Mouse (Mus musculus) midbrain, embryonic 11.5 days (tissue): ENCODE measurements at regions not wholly inside any gene's neighbourhood (a gene's known extent, or its start where the extent isn't known, plus 50 kb on each side); places are given as distances from the start of the nearest gene placed in this dataset.

Experiments used
- ATAC-seq: fragments of 200-750 bp; cut with Nextera tagmentation; 2 replicates; pipeline ENCODE4 v1.8.0; 2017; ENCODE audit warnings: moderate TSS enrichment, moderate library complexity; ENCODE audit not compliant: low FRiP score
- DNase-seq: peaks from one replicate; pipeline ENCODE4 v3.0.0; 2015; ENCODE audit warnings: low spot score; ENCODE audit errors: missing footprints
- H3K27ac ChIP-seq: fragments of 300-500 bp; sonication (generic); 2 replicates; pipeline ENCODE4 v1.5.1; 2014; ENCODE audit warnings: low read depth, low read length
- H3K27me3 ChIP-seq: fragments of 300-500 bp; sonication (generic); 2 replicates; pipeline ENCODE4 v1.6.1; 2014; ENCODE audit warnings: mild to moderate bottlenecking, low read length, moderate library complexity, mixed read lengths; ENCODE audit not compliant: control insufficient read depth, insufficient read depth
- H3K36me3 ChIP-seq: fragments of 300-500 bp; sonication (generic); 2 replicates; pipeline ENCODE4 v1.6.1; 2014; ENCODE audit warnings: mild to moderate bottlenecking, low read length, moderate library complexity, mixed read lengths; ENCODE audit not compliant: control insufficient read depth, insufficient read depth
- H3K4me1 ChIP-seq: fragments of 300-500 bp; sonication (generic); 2 replicates; pipeline ENCODE4 v1.6.1; 2014; ENCODE audit warnings: low read length; ENCODE audit not compliant: control insufficient read depth, insufficient read depth
- H3K4me2 ChIP-seq: fragments of 300-500 bp; sonication (generic); 2 replicates; pipeline ENCODE4 v1.6.1; 2014; ENCODE audit warnings: mild to moderate bottlenecking, moderate library complexity
- H3K4me3 ChIP-seq: fragments of 300-500 bp; sonication (generic); 2 replicates; pipeline ENCODE4 v1.5.1; 2014; ENCODE audit warnings: low read depth, low read length
- H3K9ac ChIP-seq: fragments of 300-500 bp; sonication (generic); 2 replicates; pipeline ENCODE4 v1.6.1; 2014; ENCODE audit warnings: low read length
- H3K9me3 ChIP-seq: fragments of 300-500 bp; sonication (generic); 2 replicates; pipeline ENCODE4 v1.6.1; 2016; ENCODE audit warnings: low read length; ENCODE audit not compliant: control insufficient read depth
- WGBS: fragments of 180-500 bp; shearing (Covaris S2); extraction: QIAGEN DNeasy Blood & Tissue Kit; methylation state at CpG from one replicate; pipeline ENCODE4 v1.1.7; 2014; 5-methylcytosine and 5-hydroxymethylcytosine counted together

GRCm38 (mm10) chr14:61736384-61737322 lies 129.4 kb downstream of the Kcnrg start:
- Histone ChIP-seq H3K27me3 (no peaks in the 10 kb centered on the region), H3K4me2 (no peak overlapping the region), H3K4me1 (peaks cover 9% of the 10 kb centered on the region), H3K4me3 (no peak overlapping the region), H3K9me3 (no peaks in the 10 kb centered on the region), H3K36me3 (no peaks in the 10 kb centered on the region), H3K27ac (no peak overlapping the region), H3K9ac (peak overlapping the region; percentile 12; the same call in 1 of the 2 replicates)
- DNase-seq (no peak), ATAC-seq (no peak)
- 21% methylated on average over 16 of the region's 16 CpGs for WGBS

GRCm38 (mm10) chr14:61737504-61738040 lies 130.3 kb downstream of the Kcnrg start:
- ATAC-seq: no peak
- 76% methylated on average over 6 of the region's 6 CpGs for WGBS
- no peak overlapping the region for H3K27ac ChIP-seq

GRCm38 (mm10) chr14:61739453-61739852 lies 132.2 kb downstream of the Kcnrg start:
- Histone ChIP-seq H3K9ac (no peak overlapping the region), H3K4me2 (no peak overlapping the region), H3K9me3 (no peaks in the 10 kb centered on the region), H3K27me3 (no peaks in the 10 kb centered on the region), H3K4me3 (no peak overlapping the region), H3K36me3 (no peaks in the 10 kb centered on the region), H3K27ac (no peak overlapping the region), H3K4me1 (peaks cover 9% of the 10 kb centered on the region)
- no peak for ATAC-seq
- whole genome bisulfite sequencing: 97% methylated on average over 1 of the region's 1 CpGs
- DNase-seq: no peak

More at GRCm38 (mm10) chr14:61737504-61738040, 130.3 kb downstream of the Kcnrg start:
- Histone ChIP-seq H3K27me3 (no peaks in the 10 kb centered on the region), H3K36me3 (no peaks in the 10 kb centered on the region), H3K9me3 (no peaks in the 10 kb centered on the region), H3K9ac (0 out of 2 replicates have a peak overlapping the region, but pooled peaks have one; percentile 12), H3K4me2 (no peak overlapping the region), H3K4me1 (peaks cover 9% of the 10 kb centered on the region), H3K4me3 (no peak overlapping the region)
- no peak for DNase-seq

GRCm38 (mm10) chr14:61743855-61744408 lies 136.7 kb downstream of the Kcnrg start:
- Histone ChIP-seq H3K27ac (no peak overlapping the region), H3K36me3 (no peaks in the 10 kb centered on the region), H3K9ac (no peak overlapping the region), H3K4me3 (no peak overlapping the region), H3K9me3 (no peaks in the 10 kb centered on the region), H3K4me1 (no peaks in the 10 kb centered on the region), H3K4me2 (no peak overlapping the region), H3K27me3 (no peaks in the 10 kb centered on the region)
- ATAC-seq: no peak
- DNase-seq: no peak
- WGBS: 55% methylated on average over 4 of the region's 4 CpGs

- Histone ChIP-seq H3K4me2 (no peak overlapping the region), H3K27ac (no peak overlapping the region), H3K9me3 (no peaks in the 10 kb centered on the region), H3K9ac (no peak overlapping the region), H3K27me3 (no peaks in the 10 kb centered on the region), H3K4me3 (no peak overlapping the region), H3K4me1 (peaks cover 4% of the 10 kb centered on the region), H3K36me3 (no peaks in the 10 kb centered on the region)
- DNase-seq (no peak), ATAC-seq (no peak)
- 87% methylated on average over 3 of the region's 3 CpGs for WGBS
Measured at GRCm38 (mm10) chr14:61753421-61753820, 146.2 kb downstream of the Kcnrg start.

GRCm38 (mm10) chr14:61756651-61757050 lies 149.4 kb downstream of the Kcnrg start:
- Histone ChIP-seq H3K4me3 (no peak overlapping the region), H3K4me1 (peaks cover 4% of the 10 kb centered on the region), H3K27ac (no peak overlapping the region), H3K4me2 (no peak overlapping the region), H3K9me3 (no peaks in the 10 kb centered on the region), H3K9ac (no peak overlapping the region), H3K36me3 (no peaks in the 10 kb centered on the region), H3K27me3 (no peaks in the 10 kb centered on the region)
- WGBS: 24% methylated on average over 1 of the region's 1 CpGs
- peak; percentile 85 for DNase-seq
- ATAC-seq: no peak

GRCm38 (mm10) chr14:61757086-61757822 lies 150.0 kb downstream of the Kcnrg start:
- H3K4me1 ChIP-seq: peaks cover 4% of the 10 kb centered on the region
- no peak overlapping the region for H3K4me3 ChIP-seq
- 8% methylated on average over 14 of the region's 15 CpGs for WGBS
- no peaks in the 10 kb centered on the region for H3K36me3 ChIP-seq
- DNase-seq: peak; percentile 90
- peak overlapping the region; percentile 49; the same call in 1 of the 2 replicates for H3K9ac ChIP-seq
- peak; percentile 61; the same call in 1 of the 2 replicates for ATAC-seq
- no peaks in the 10 kb centered on the region for H3K27me3 ChIP-seq
- H3K4me2 ChIP-seq: peak overlapping the region; percentile 41
- no peak overlapping the region for H3K27ac ChIP-seq
- H3K9me3 ChIP-seq: no peaks in the 10 kb centered on the region

- Histone ChIP-seq H3K9me3 (no peaks in the 10 kb centered on the region), H3K9ac (peak overlapping the region; percentile 49; the same call in 1 of the 2 replicates), H3K36me3 (no peaks in the 10 kb centered on the region), H3K4me2 (peak overlapping the region; percentile 41), H3K4me1 (peaks cover 4% of the 10 kb centered on the region), H3K27ac (no peak overlapping the region), H3K4me3 (no peak overlapping the region), H3K27me3 (no peaks in the 10 kb centered on the region)
- WGBS: 39% methylated on average over 7 of the region's 7 CpGs
- DNase-seq (no peak), ATAC-seq (no peak)
Measured at GRCm38 (mm10) chr14:61757823-61758175, 150.5 kb downstream of the Kcnrg start.
